Mouse (Mus musculus) embryonic facial prominence, embryonic 13.5 days (tissue): ENCODE data around the gene Afap1l2. TPM values are rescaled to one million over a fixed set of nuclear protein-coding genes. Genes with fewer than 3 reads are reported as not detected.

Experiments used
- ATAC-seq: fragments of 200-750 bp; cut with Nextera tagmentation; 2 replicates; pipeline ENCODE4 v1.8.0; 2017; ENCODE audit warnings: low read depth; ENCODE audit not compliant: insufficient number of reproducible peaks, insufficient read depth, low FRiP score, low TSS enrichment
- H3K27ac ChIP-seq: fragments of 300-500 bp; sonication (generic); 2 replicates; pipeline ENCODE4 v1.5.1; 2015; ENCODE audit warnings: moderate library complexity, mild to moderate bottlenecking, inconsistent platforms
- H3K27me3 ChIP-seq: fragments of 300-500 bp; sonication (generic); 2 replicates; pipeline ENCODE4 v1.6.1; 2015; ENCODE audit warnings: mild to moderate bottlenecking, inconsistent platforms
- H3K36me3 ChIP-seq: fragments of 300-500 bp; sonication (generic); 2 replicates; pipeline ENCODE4 v1.6.1; 2015; ENCODE audit warnings: mild to moderate bottlenecking, inconsistent platforms
- H3K4me1 ChIP-seq: fragments of 300-500 bp; sonication (generic); 2 replicates; pipeline ENCODE4 v1.6.1; 2015; ENCODE audit warnings: inconsistent platforms
- H3K4me2 ChIP-seq: fragments of 300-500 bp; sonication (generic); 2 replicates; pipeline ENCODE4 v1.6.1; 2015; ENCODE audit warnings: moderate library complexity, mild to moderate bottlenecking, inconsistent platforms
- H3K4me3 ChIP-seq: fragments of 300-500 bp; sonication (generic); 2 replicates; pipeline ENCODE4 v1.5.1; 2015; ENCODE audit warnings: mild to moderate bottlenecking, inconsistent platforms
- H3K9ac ChIP-seq: fragments of 300-500 bp; sonication (generic); 2 replicates; pipeline ENCODE4 v1.6.1; 2015; ENCODE audit warnings: mild to moderate bottlenecking, inconsistent platforms
- H3K9me3 ChIP-seq: fragments of 300-500 bp; sonication (generic); 2 replicates; pipeline ENCODE4 v1.6.1; 2016; ENCODE audit warnings: inconsistent platforms
- WGBS: fragments of 180-500 bp; shearing (Covaris S2); methylation state at CpG from one replicate; pipeline ENCODE4 v1.1.7; 2015; ENCODE audit warnings: mixed read lengths; 5-methylcytosine and 5-hydroxymethylcytosine counted together
- polyA plus RNA-seq: library from polyadenylated mRNA; unstranded; fragments of >200 nt; fragmentation: Nextera tagmentation; extraction: Ambion mirVana; gene quantifications from 2 replicates; pipeline ENCODE4 v1.2.1, GENCODE M21; 2015

Gene Afap1l2
- polyA plus RNA-seq, 1 experiment from 2014 or later = 9.3 TPM

DNA sequence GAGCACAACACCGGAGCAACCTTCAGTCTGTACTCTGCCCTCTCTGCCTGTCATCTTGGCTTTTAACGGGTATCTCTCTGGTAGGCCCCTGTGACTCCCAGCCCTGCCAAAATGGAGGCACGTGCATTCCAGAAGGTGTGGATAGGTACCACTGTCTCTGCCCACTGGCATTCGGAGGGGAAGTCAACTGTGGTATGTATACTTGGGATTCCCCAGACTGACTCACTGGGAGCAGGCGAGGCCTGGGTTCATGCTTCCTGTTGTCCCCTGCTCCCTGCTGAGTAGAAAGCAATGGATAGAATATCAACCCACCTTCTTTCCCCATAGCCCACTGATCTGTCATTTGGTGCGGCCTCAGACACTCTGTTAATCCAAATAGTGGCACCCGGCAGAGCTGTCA lies 102.6 kb downstream of the Afap1l2 start:
- WGBS = 85% methylated on average over 7 of the region's 7 CpGs
- Histone ChIP-seq H3K36me3 (no peaks in the 10 kb centered on the region), H3K4me3 (no peak overlapping the region), H3K9ac (no peak overlapping the region), H3K9me3 (no peaks in the 10 kb centered on the region), H3K27ac (no peak overlapping the region), H3K4me1 (peaks cover 7% of the 10 kb centered on the region), H3K27me3 (no peaks in the 10 kb centered on the region), H3K4me2 (no peak overlapping the region)
- no peak for ATAC-seq

GRCm38 (mm10) chr19:56904095-56904494 lies 103.9 kb downstream of the Afap1l2 start:
- H3K27me3 ChIP-seq = no peaks in the 10 kb centered on the region
- WGBS = 71% methylated on average over 3 of the region's 3 CpGs
- no peak overlapping the region for H3K4me3 ChIP-seq
- H3K36me3 ChIP-seq = no peaks in the 10 kb centered on the region
- H3K9ac ChIP-seq = no peak overlapping the region
- H3K9me3 ChIP-seq = no peaks in the 10 kb centered on the region
- H3K27ac ChIP-seq = no peak overlapping the region
- no peak for ATAC-seq
- H3K4me2 ChIP-seq = no peak overlapping the region
- peaks cover 7% of the 10 kb centered on the region for H3K4me1 ChIP-seq

DNA sequence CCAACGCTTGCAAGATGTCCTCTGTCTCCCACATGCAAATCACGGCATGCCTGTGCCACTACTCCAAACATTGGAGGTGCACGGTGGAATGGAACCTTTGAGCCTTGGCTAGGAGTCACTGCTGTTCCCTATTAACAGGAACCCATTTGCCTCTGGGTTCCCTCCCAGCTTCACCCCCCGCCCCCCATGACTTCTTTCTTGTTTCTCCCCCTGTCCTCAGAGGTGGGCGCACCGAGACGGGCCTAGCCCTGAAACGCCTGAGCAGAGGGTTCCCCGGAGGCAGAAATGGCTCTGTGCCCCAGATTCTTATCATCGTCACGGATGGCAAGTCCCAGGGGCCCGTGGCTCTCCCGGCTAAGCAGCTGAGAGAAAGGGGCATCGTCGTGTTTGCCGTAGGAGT lies 110.4 kb downstream of the Afap1l2 start:
- no peaks in the 10 kb centered on the region for H3K27me3 ChIP-seq
- peak overlapping the region; percentile 8; the same call in 1 of the 2 replicates for H3K27ac ChIP-seq
- H3K4me3 ChIP-seq = no peak overlapping the region
- no peak overlapping the region for H3K4me2 ChIP-seq
- no peaks in the 10 kb centered on the region for H3K36me3 ChIP-seq
- H3K9ac ChIP-seq = no peak overlapping the region
- 65% methylated on average over 16 of the region's 16 CpGs for WGBS
- no peak for ATAC-seq
- no peaks in the 10 kb centered on the region for H3K9me3 ChIP-seq
- H3K4me1 ChIP-seq = peaks cover 14% of the 10 kb centered on the region

DNA sequence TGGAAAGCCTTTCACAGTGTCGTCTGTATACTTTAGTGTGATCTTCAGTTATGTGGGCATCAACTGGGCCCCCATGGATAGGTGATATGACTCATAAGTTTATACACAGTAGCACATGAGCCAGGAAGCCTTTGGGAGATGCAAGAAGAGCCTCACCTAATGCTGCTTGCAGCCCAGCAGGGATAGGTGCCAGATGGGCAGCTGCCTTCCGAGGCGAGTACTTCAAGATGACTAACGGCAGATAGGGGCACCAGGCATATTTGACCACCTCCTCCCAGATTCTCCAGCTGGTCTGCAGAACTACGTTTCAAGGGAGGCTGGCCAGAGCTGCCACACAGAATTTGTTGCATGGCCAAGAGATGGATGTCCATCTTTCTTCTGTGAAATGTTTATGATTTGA lies 114.7 kb downstream of the Afap1l2 start:
- Histone ChIP-seq H3K27me3 (no peaks in the 10 kb centered on the region), H3K4me1 (peaks cover 36% of the 10 kb centered on the region), H3K4me2 (no peak overlapping the region), H3K9ac (no peak overlapping the region), H3K36me3 (no peaks in the 10 kb centered on the region), H3K9me3 (no peaks in the 10 kb centered on the region), H3K4me3 (no peak overlapping the region), H3K27ac (no peak overlapping the region)
- WGBS = 81% methylated on average over 5 of the region's 5 CpGs
- ATAC-seq = no peak

GRCm38 (mm10) chr19:56892586-56892985 lies 115.4 kb downstream of the Afap1l2 start:
- no peak for ATAC-seq

DNA sequence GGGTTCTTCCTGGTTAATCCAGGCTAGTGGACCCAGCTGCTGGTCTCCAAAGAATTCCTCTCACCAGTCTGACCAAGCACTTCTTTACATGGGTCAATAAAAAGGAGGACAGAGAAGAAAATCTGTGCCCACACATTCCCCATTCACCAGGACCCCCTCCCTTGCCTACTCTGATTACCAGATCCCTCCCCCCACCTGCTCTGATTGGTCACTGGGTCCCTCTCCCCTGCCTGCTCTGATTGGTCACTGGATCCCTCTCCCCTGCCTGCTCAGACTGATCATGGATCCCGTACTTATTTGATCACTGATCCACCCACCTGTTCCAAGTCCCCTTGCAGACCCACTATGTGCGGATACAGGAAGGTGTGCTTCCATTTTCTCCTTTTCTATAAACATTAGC lies 116.6 kb downstream of the Afap1l2 start:
- Histone ChIP-seq H3K27me3 (no peaks in the 10 kb centered on the region), H3K9ac (no peak overlapping the region), H3K4me1 (peaks cover 26% of the 10 kb centered on the region), H3K36me3 (no peaks in the 10 kb centered on the region), H3K4me2 (no peak overlapping the region), H3K27ac (no peak overlapping the region), H3K9me3 (no peaks in the 10 kb centered on the region), H3K4me3 (no peak overlapping the region)
- WGBS = 53% methylated on average over 2 of the region's 2 CpGs
- ATAC-seq = no peak; the same call in 1 of the 2 replicates

More at GRCm38 (mm10) chr19:56892586-56892985, 115.4 kb downstream of the Afap1l2 start:
- Histone ChIP-seq H3K36me3 (no peaks in the 10 kb centered on the region), H3K27me3 (no peaks in the 10 kb centered on the region), H3K4me2 (no peak overlapping the region), H3K9ac (no peak overlapping the region), H3K27ac (no peak overlapping the region), H3K9me3 (no peaks in the 10 kb centered on the region), H3K4me3 (no peak overlapping the region), H3K4me1 (peaks cover 30% of the 10 kb centered on the region)
- WGBS = 83% methylated on average over 5 of the region's 5 CpGs

DNA sequence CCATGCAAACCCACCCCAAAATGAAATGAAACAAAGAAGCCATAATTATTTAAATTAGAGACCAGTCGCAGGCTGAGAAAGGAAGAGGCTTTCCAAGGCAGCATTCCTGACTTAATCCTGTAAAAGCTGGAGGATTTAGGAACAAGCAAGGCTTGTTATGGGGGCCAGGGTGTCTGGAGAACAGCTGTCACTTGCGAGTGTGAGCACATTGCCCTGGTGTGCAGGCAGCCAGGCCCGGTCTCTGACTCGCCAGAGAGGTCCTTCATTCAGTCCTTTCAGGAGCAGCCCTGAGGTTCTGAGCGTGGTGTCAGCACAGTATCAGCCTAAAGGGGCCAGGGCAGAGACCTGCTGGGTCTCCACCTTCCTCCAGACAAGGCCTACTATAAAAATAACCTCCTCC lies 119.4 kb downstream of the Afap1l2 start:
- Histone ChIP-seq H3K4me3 (no peak overlapping the region), H3K4me1 (peaks cover 38% of the 10 kb centered on the region), H3K9me3 (no peaks in the 10 kb centered on the region), H3K36me3 (no peaks in the 10 kb centered on the region), H3K27me3 (no peaks in the 10 kb centered on the region), H3K9ac (no peak overlapping the region), H3K4me2 (no peak overlapping the region), H3K27ac (peak overlapping the region; percentile 60; the same call in 1 of the 2 replicates)
- WGBS = 41% methylated on average over 5 of the region's 5 CpGs
- ATAC-seq = 0 out of 2 replicates have a peak, but pooled peaks have one; percentile 46

DNA sequence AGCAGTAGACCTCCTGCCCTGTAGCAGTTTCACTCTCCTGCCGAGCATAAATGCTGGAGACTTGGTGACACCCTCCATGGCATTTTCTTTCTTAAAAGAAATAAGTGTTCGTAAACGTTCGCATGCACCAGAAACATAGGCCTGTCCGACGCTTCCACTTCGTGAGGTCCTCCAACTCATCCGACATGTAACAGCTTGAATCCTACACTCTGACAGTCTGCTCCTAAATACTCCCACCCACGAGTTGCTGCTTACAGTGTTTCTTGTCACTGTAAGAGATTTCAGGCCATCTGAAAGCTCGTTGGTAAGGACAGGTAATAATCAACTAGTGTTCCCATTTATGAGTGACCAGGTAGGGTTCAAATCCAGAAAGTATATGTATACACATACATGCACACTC lies 120.1 kb downstream of the Afap1l2 start:
- Histone ChIP-seq H3K4me3 (no peak overlapping the region), H3K4me1 (peaks cover 45% of the 10 kb centered on the region), H3K9me3 (no peaks in the 10 kb centered on the region), H3K27me3 (no peaks in the 10 kb centered on the region), H3K27ac (peak overlapping the region; percentile 33; the same call in 1 of the 2 replicates), H3K4me2 (no peak overlapping the region), H3K36me3 (no peaks in the 10 kb centered on the region), H3K9ac (no peak overlapping the region)
- ATAC-seq = no peak
- 71% methylated on average over 10 of the region's 10 CpGs for WGBS

GRCm38 (mm10) chr19:56877364-56877763 lies 130.7 kb downstream of the Afap1l2 start:
- no peaks in the 10 kb centered on the region for H3K36me3 ChIP-seq
- WGBS = 30% methylated on average over 6 of the region's 6 CpGs
- H3K9ac ChIP-seq = no peak overlapping the region
- H3K4me1 ChIP-seq = peaks cover 58% of the 10 kb centered on the region
- peaks cover 51% of the 10 kb centered on the region for H3K27me3 ChIP-seq
- H3K4me2 ChIP-seq = no peak overlapping the region
- H3K9me3 ChIP-seq = no peaks in the 10 kb centered on the region
- no peak overlapping the region for H3K4me3 ChIP-seq
- H3K27ac ChIP-seq = peak overlapping the region; percentile 28; the same call in 1 of the 2 replicates
- ATAC-seq = no peak

- H3K27me3 ChIP-seq = peaks cover 63% of the 10 kb centered on the region
- peaks cover 46% of the 10 kb centered on the region for H3K4me1 ChIP-seq
- H3K36me3 ChIP-seq = no peaks in the 10 kb centered on the region
- H3K4me3 ChIP-seq = peak overlapping the region; percentile 56
- H3K27ac ChIP-seq = no peak overlapping the region
- no peaks in the 10 kb centered on the region for H3K9me3 ChIP-seq
- ATAC-seq = 0 out of 2 replicates have a peak, but pooled peaks have one; percentile 8
- H3K9ac ChIP-seq = peak overlapping the region; percentile 72
- H3K4me2 ChIP-seq = peak overlapping the region; percentile 97
- WGBS = 7% methylated on average over 30 of the region's 30 CpGs
These were observed 133.3 kb downstream of the Afap1l2 start for GRCm38 (mm10) chr19:56874601-56875315.

GRCm38 (mm10) chr19:56873816-56874600 lies 134.0 kb downstream of the Afap1l2 start, which contains the start of gene Vwa2:
Vwa2 (plus strand) TSS chr19:56874249.
- peak within 1 kb of the TSS; percentile 56 for H3K4me3 ChIP-seq
- H3K27me3 ChIP-seq = peaks cover 63% of the 10 kb centered on the region
- H3K36me3 ChIP-seq = no peaks in the 10 kb centered on the region
- peak within 1 kb of the TSS; percentile 72 for H3K9ac ChIP-seq
- no peak within 1 kb of the TSS for H3K27ac ChIP-seq
- WGBS = 2% methylated on average over 66 of the region's 71 CpGs
- 0 out of 2 replicates have a peak, but pooled peaks have one; percentile 15 for ATAC-seq
- H3K9me3 ChIP-seq = no peaks in the 10 kb centered on the region
- peak within 1 kb of the TSS; percentile 97 for H3K4me2 ChIP-seq
- peaks cover 42% of the 10 kb centered on the region for H3K4me1 ChIP-seq
